Mouse (Mus musculus) heart, embryonic 14.5 days (tissue): ENCODE measurements around the gene Lmo7. TPM values are rescaled to one million over a fixed set of nuclear protein-coding genes. Genes with fewer than 3 reads are reported as not detected.

Source experiments
- ATAC-seq: fragments of 200-750 bp; cut with Nextera tagmentation; 2 replicates; pipeline ENCODE4 v1.8.0; 2017; ENCODE audit warnings: low read depth, moderate TSS enrichment; ENCODE audit not compliant: insufficient number of reproducible peaks, insufficient read depth, low FRiP score
- H3K27ac ChIP-seq, 2 experiments: fragments of 200-500 bp in 1 of 2; fragments of 300-500 bp in 1 of 2; sonication (generic) in 1 of 2; replicated peaks in 1 of 2; 2 replicates each; pipeline ENCODE4 v1.5.1; 2012 to 2014; ENCODE audit warnings: low read depth in 2 of 2, low read length in 2 of 2, control low read depth in 1 of 2, mild to moderate bottlenecking in 1 of 2, mixed read lengths in 1 of 2; ENCODE audit not compliant: control insufficient read depth in 1 of 2, insufficient read depth in 1 of 2
- H3K27me3 ChIP-seq: fragments of 300-500 bp; sonication (generic); 2 replicates; pipeline ENCODE4 v1.6.1; 2014; ENCODE audit warnings: mild to moderate bottlenecking, low read length, control low read depth; ENCODE audit not compliant: control insufficient read depth, insufficient read depth
- H3K36me3 ChIP-seq: fragments of 300-500 bp; sonication (generic); 2 replicates; pipeline ENCODE4 v1.6.1; 2014; ENCODE audit warnings: mild to moderate bottlenecking, control low read depth, low read length, mixed read lengths; ENCODE audit not compliant: control insufficient read depth, insufficient read depth
- H3K4me1 ChIP-seq, 2 experiments: fragments of 200-500 bp in 1 of 2; fragments of 300-500 bp in 1 of 2; sonication (generic) in 1 of 2; 2 replicates each; pipeline ENCODE4 v1.6.1; 2012 to 2014; ENCODE audit warnings: low read length in 2 of 2, control low read depth in 1 of 2, mixed read lengths in 1 of 2; ENCODE audit not compliant: control insufficient read depth in 2 of 2, insufficient read depth in 2 of 2
- H3K4me2 ChIP-seq: fragments of 300-500 bp; sonication (generic); 2 replicates; pipeline ENCODE4 v1.6.1; 2014; ENCODE audit warnings: mild to moderate bottlenecking, low read length
- H3K4me3 ChIP-seq, 2 experiments: fragments of 200-500 bp in 1 of 2; fragments of 300-500 bp in 1 of 2; sonication (generic) in 1 of 2; 2 replicates each; pipeline ENCODE4 v1.5.1; 2012 to 2014; ENCODE audit warnings: low read length in 2 of 2, mild to moderate bottlenecking in 2 of 2, control low read depth in 1 of 2, low read depth in 1 of 2, moderate library complexity in 1 of 2; ENCODE audit not compliant: control insufficient read depth in 1 of 2, insufficient read depth in 1 of 2
- H3K9ac ChIP-seq: fragments of 300-500 bp; sonication (generic); 2 replicates; pipeline ENCODE4 v1.6.1; 2014; ENCODE audit warnings: mild to moderate bottlenecking, low read length
- H3K9me3 ChIP-seq: fragments of 300-500 bp; sonication (generic); 2 replicates; pipeline ENCODE4 v1.6.1; 2016; ENCODE audit warnings: low read length, control low read depth; ENCODE audit not compliant: control insufficient read depth
- WGBS: fragments of 180-500 bp; shearing (Covaris S2); extraction: QIAGEN DNeasy Blood & Tissue Kit; methylation state at CpG from one replicate; pipeline ENCODE4 v1.1.7; 2014; 5-methylcytosine and 5-hydroxymethylcytosine counted together
- polyA plus RNA-seq: library from polyadenylated mRNA; unstranded; fragments of >200 nt; fragmentation: Nextera tagmentation; extraction: Ambion mirVana; gene quantifications from 2 replicates; pipeline ENCODE4 v1.2.1, GENCODE M21; 2014

The Lmo7 gene
- polyA plus RNA-seq, 1 experiment from 2014 or later: 241 TPM

- no peak overlapping the region for H3K27ac ChIP-seq
- ATAC-seq: no peak
- 62% methylated on average over 5 of the region's 5 CpGs for WGBS
- H3K27me3 ChIP-seq: no peaks in the 10 kb centered on the region
- peaks cover 0 to 13% of the 10 kb centered on the region in 2 experiments; a peak in 1 of 4 replicates for H3K4me1 ChIP-seq
- H3K9me3 ChIP-seq: no peaks in the 10 kb centered on the region
- no peak overlapping the region for H3K4me3 ChIP-seq
- no peaks in the 10 kb centered on the region for H3K36me3 ChIP-seq
- no peak overlapping the region for H3K4me2 ChIP-seq
- H3K9ac ChIP-seq: no peak overlapping the region
Observed at GRCm38 (mm10) chr14:101806058-101806457, 76.3 kb downstream of the Lmo7 start.

- Histone ChIP-seq H3K27ac (no peak overlapping the region), H3K36me3 (no peaks in the 10 kb centered on the region), H3K27me3 (no peaks in the 10 kb centered on the region), H3K9me3 (no peaks in the 10 kb centered on the region), H3K4me1 (peaks cover 0 to 9% of the 10 kb centered on the region in 2 experiments; a peak in 1 of 4 replicates), H3K9ac (no peak overlapping the region), H3K4me3 (no peak overlapping the region), H3K4me2 (no peak overlapping the region)
- ATAC-seq: no peak
- WGBS: 86% methylated on average over 4 of the region's 4 CpGs
Observed at GRCm38 (mm10) chr14:101806607-101807006, 76.8 kb downstream of the Lmo7 start.

GRCm38 (mm10) chr14:101816450-101816849 lies 86.7 kb downstream of the Lmo7 start:
- no peak overlapping the region for H3K4me2 ChIP-seq
- no peak overlapping the region for H3K9ac ChIP-seq
- H3K27ac ChIP-seq: peak overlapping the region in 1 of 2 experiments; percentile 20; a peak in 1 of 4 replicates
- no peaks in the 10 kb centered on the region for H3K36me3 ChIP-seq
- peaks cover 3% of the 10 kb centered on the region in 2 experiments for H3K4me1 ChIP-seq
- ATAC-seq: no peak
- H3K9me3 ChIP-seq: no peaks in the 10 kb centered on the region
- no peak overlapping the region for H3K4me3 ChIP-seq
- 25% methylated on average over 5 of the region's 5 CpGs for WGBS
- no peaks in the 10 kb centered on the region for H3K27me3 ChIP-seq

DNA sequence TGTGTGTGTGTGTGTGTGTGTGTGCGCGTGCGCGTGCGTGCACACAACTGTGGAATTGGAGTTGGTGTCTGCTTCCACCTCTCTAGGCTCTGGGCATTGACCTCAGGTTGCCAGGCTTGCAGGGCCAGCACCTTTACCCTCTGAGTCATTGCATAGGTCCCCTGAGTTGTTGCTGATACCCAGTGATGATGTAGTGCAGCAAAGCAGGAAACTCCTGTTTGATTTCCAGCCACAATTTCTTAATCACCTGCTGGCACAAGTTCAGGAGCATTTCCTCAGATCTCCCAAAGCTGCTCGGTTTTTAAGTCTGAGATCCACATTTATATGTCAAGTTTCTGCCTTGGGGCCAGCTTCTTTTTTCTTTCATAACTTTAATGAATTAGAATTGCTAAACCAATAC lies 92.6 kb downstream of the Lmo7 start:
- no peak overlapping the region for H3K27ac ChIP-seq
- no peak overlapping the region for H3K4me2 ChIP-seq
- H3K36me3 ChIP-seq: no peaks in the 10 kb centered on the region
- no peak for ATAC-seq
- WGBS: 84% methylated on average over 6 of the region's 6 CpGs
- no peaks in the 10 kb centered on the region for H3K27me3 ChIP-seq
- no peaks in the 10 kb centered on the region for H3K9me3 ChIP-seq
- H3K9ac ChIP-seq: no peak overlapping the region
- H3K4me1 ChIP-seq: peaks cover 0 to 3% of the 10 kb centered on the region in 2 experiments; a peak in 3 of 4 replicates
- H3K4me3 ChIP-seq: no peak overlapping the region

- peak overlapping the region in 1 of 2 experiments; percentile 16; a peak in 1 of 4 replicates for H3K4me3 ChIP-seq
- no peaks in the 10 kb centered on the region for H3K36me3 ChIP-seq
- no peaks in the 10 kb centered on the region for H3K27me3 ChIP-seq
- H3K9ac ChIP-seq: no peak overlapping the region
- 0 out of 2 replicates have a peak overlapping the region, but pooled peaks have one; percentile 18 for H3K4me2 ChIP-seq
- no peaks in the 10 kb centered on the region for H3K9me3 ChIP-seq
- peaks cover 0 to 3% of the 10 kb centered on the region in 2 experiments; a peak in 2 of 4 replicates for H3K4me1 ChIP-seq
- ATAC-seq: no peak
- peak overlapping the region; percentile 41 to 58; a peak in 3 of 4 replicates for H3K27ac ChIP-seq
- WGBS: 67% methylated on average over 4 of the region's 4 CpGs
Observed at GRCm38 (mm10) chr14:101822871-101823270, 93.1 kb downstream of the Lmo7 start.

DNA sequence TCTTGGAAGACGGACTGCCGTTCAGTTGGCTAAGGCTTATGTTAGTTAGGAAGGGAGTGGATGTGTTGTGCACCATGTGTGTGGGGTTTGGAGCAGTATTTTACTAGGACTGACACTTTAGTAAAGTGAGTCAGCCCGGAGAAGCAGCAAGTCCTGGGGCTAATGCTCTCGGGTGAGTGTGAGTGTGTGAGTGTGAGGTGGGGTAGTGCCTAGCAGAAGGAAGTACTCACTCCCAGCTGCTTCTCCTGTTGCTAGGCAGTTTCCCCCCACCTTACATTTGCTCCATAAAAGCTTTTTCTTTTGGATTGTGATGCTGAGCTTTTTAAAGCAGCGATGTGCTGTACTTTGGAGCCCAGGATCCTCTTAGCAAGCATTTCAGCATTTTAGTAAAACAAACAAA lies 99.9 kb downstream of the Lmo7 start:
- H3K4me2 ChIP-seq: no peak overlapping the region
- ATAC-seq: no peak
- 79% methylated on average over 5 of the region's 5 CpGs for WGBS
- no peak overlapping the region; a peak in 1 of 4 replicates for H3K27ac ChIP-seq
- H3K4me3 ChIP-seq: no peak overlapping the region
- no peaks in the 10 kb centered on the region for H3K9me3 ChIP-seq
- H3K9ac ChIP-seq: no peak overlapping the region
- H3K27me3 ChIP-seq: no peaks in the 10 kb centered on the region
- no peaks in the 10 kb centered on the region for H3K36me3 ChIP-seq
- peaks cover 2 to 13% of the 10 kb centered on the region in 2 experiments; a peak in 3 of 4 replicates for H3K4me1 ChIP-seq

GRCm38 (mm10) chr14:101830116-101830515 lies 100.4 kb downstream of the Lmo7 start:
- Histone ChIP-seq H3K9me3 (no peaks in the 10 kb centered on the region), H3K4me1 (peaks cover 2 to 13% of the 10 kb centered on the region in 2 experiments; a peak in 3 of 4 replicates), H3K36me3 (no peaks in the 10 kb centered on the region), H3K4me3 (no peak overlapping the region), H3K4me2 (no peak overlapping the region), H3K27me3 (no peaks in the 10 kb centered on the region), H3K9ac (no peak overlapping the region), H3K27ac (peak overlapping the region in 1 of 2 experiments; percentile 30; a peak in 2 of 4 replicates)
- WGBS: 65% methylated on average over 6 of the region's 6 CpGs
- ATAC-seq: no peak

- Histone ChIP-seq H3K9me3 (no peaks in the 10 kb centered on the region), H3K27me3 (no peaks in the 10 kb centered on the region), H3K27ac (no peak overlapping the region), H3K4me3 (no peak overlapping the region), H3K4me1 (peaks cover 4 to 21% of the 10 kb centered on the region in 2 experiments; a peak in 3 of 4 replicates), H3K4me2 (no peak overlapping the region), H3K9ac (no peak overlapping the region), H3K36me3 (no peaks in the 10 kb centered on the region)
- 55% methylated on average over 3 of the region's 3 CpGs for WGBS
- no peak for ATAC-seq
Observed at GRCm38 (mm10) chr14:101834109-101834508, 104.4 kb downstream of the Lmo7 start.
